Mouse (Mus musculus): ENCODE results near the gene Gm4513.
"Not testable (repeated sequence)": the region's sequence is repeated elsewhere in the genome, so short reads cannot be mapped to it uniquely, and the experiment has no call there.

The Gm4513 gene

DNA sequence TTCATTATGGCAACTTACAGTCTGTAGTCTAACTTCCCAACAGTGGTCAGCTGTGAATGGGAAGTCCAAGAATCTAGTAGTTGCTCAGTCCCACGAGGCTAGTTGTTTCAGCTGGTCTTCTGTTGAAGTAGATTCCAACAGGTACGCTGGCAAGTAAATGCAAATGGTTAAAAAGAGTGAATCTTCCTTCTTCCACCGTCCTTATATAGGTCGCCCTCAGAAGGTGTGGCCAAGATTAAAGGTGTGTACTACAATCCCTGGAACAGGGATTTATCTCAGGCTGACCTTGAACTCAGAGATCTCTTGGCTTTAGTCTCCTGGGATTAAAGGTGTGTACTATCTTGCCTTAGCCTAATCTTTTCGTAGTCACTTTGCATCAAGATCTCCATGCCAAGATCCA is at the start of gene Gm4513:
Gene Gm4513, minus strand, starts transcription at position 101 of the 400 bp plus-strand sequence.
- DNase-seq (ENCODE audit: inconsistent age in 2 of 2, low spot score in 1 of 2), result not testable (repeated sequence)

DNA sequence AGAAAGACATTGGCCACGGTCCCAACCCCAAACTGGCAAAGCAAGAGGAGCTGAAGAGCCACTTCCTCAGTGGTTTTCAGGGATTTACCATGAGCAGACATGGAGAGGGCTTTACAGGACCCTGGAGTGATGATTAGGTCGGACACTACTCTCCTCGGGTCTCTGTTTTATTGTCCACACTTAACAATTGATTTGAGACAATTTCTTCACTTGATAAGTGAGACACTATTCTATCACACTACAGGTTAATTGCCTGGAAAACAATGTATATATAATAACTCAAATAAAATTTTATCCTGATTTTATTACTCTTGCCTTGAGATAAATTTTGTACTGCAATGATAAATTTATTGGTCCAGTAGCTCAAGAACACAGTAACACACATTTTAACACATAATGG is 22.7 kb downstream of the Gm4513 start, which contains the start of gene Gm4141:
Gene Gm4141, minus strand, starts transcription at position 101 of the 400 bp plus-strand sequence.
- not testable (repeated sequence) for DNase-seq (ENCODE audit: inconsistent age in 2 of 2, low spot score in 1 of 2)

DNA sequence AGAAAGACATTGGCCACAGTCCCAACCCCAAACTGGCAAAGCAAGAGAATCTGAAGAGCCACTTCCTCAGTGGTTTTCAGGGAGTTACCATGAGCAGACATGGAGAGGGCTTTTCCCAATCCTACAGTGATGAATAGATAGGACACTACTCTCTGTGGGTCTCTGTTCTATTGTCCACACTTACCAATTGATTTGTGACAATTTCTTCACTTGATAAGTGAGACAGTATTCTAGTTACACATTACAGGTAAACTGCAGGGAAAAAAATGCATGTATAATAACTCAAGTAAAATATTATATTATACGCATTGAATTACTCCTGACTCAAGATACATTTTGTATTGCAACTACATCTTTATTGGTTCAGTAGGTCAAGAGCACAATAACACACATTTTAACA is 53.2 kb downstream of the Gm4513 start, which contains the start of gene Gm5726:
Gene Gm5726, minus strand, starts transcription at position 101 of the 400 bp plus-strand sequence.
- DNase-seq (ENCODE audit: inconsistent age in 2 of 2, low spot score in 1 of 2), result not testable (repeated sequence)

All from adrenal gland, adult (tissue).